Mouse (Mus musculus) MEL (cell line): ENCODE measurements around the gene Slc24a4. TPM values are rescaled to one million over a fixed set of nuclear protein-coding genes. Genes with fewer than 3 reads are reported as not detected.
"Not testable (repeated sequence)": the region's sequence is repeated elsewhere in the genome, so short reads cannot be mapped to it uniquely, and the experiment has no call there.

Source experiments
- DNase-seq: peaks from one replicate; pipeline ENCODE4 v3.0.0; 2011; ENCODE audit warnings: low read depth, low spot score
- H3K27ac ChIP-seq: 2 replicates; pipeline ENCODE4 v1.5.1; 2012; ENCODE audit warnings: low read depth, mild to moderate bottlenecking, control low read depth, low read length, moderate library complexity; ENCODE audit not compliant: control insufficient read depth
- H3K27me3 ChIP-seq, 2 experiments: fragments of 150-350 bp in 1 of 2; sonication (generic) in 1 of 2; 2 replicates each; pipeline ENCODE4 v1.6.1; 2012; ENCODE audit warnings: low read length in 2 of 2, mild to moderate bottlenecking in 2 of 2, improper control_type of control experiment in 1 of 2, moderate library complexity in 1 of 2; ENCODE audit not compliant: insufficient read depth in 2 of 2, control insufficient read depth in 1 of 2
- H3K36me3 ChIP-seq, 2 experiments: 2 replicates each; pipeline ENCODE4 v1.6.1; 2012 to 2014; ENCODE audit warnings: low read length in 2 of 2, improper control_type of control experiment in 1 of 2, inconsistent platforms in 1 of 2, mild to moderate bottlenecking in 1 of 2; ENCODE audit not compliant: insufficient read depth in 2 of 2, control insufficient read depth in 1 of 2
- H3K4me1 ChIP-seq, 2 experiments: fragments of 150-350 bp in 1 of 2; sonication (generic) in 1 of 2; 2 replicates each; pipeline ENCODE4 v1.6.1; 2012; ENCODE audit warnings: low read length in 2 of 2, improper control_type of control experiment in 1 of 2, mild to moderate bottlenecking in 1 of 2; ENCODE audit not compliant: insufficient read depth in 2 of 2, control insufficient read depth in 1 of 2
- H3K4me3 ChIP-seq, 2 experiments: fragments of 150-350 bp in 1 of 2; sonication (generic) in 1 of 2; 2 replicates each; pipeline ENCODE4 v1.5.1; 2012; ENCODE audit warnings: low read depth in 2 of 2, low read length in 2 of 2, mild to moderate bottlenecking in 2 of 2, moderate library complexity in 2 of 2, control low read depth in 1 of 2, improper control_type of control experiment in 1 of 2; ENCODE audit not compliant: control insufficient read depth in 1 of 2, insufficient read depth in 1 of 2
- H3K79me2 ChIP-seq: 2 replicates; pipeline ENCODE4 v1.6.1; 2012; ENCODE audit warnings: mild to moderate bottlenecking, low read length, moderate library complexity; ENCODE audit not compliant: control insufficient read depth, poor library complexity, insufficient read depth
- H3K9ac ChIP-seq: 2 replicates; pipeline ENCODE4 v1.6.1; 2012; ENCODE audit warnings: low read depth, mild to moderate bottlenecking, control low read depth, low read length, moderate library complexity; ENCODE audit not compliant: control insufficient read depth, poor library complexity, severe bottlenecking
- H3K9me3 ChIP-seq: fragments of 150-350 bp; sonication (generic); replicated peaks from 2 replicates; pipeline ENCODE4 v1.6.1; 2012; ENCODE audit warnings: mild to moderate bottlenecking, low read length, improper control_type of control experiment, moderate library complexity; ENCODE audit not compliant: insufficient read depth
- CHD1 ChIP-seq: IDR thresholded peaks from 2 replicates; pipeline ENCODE4 v1.6.1; 2012; ENCODE audit warnings: low read depth, mild to moderate bottlenecking, inconsistent platforms, low read length, improper control_type of control experiment
- CHD2 ChIP-seq: IDR thresholded peaks from 2 replicates; pipeline ENCODE4 v1.6.1; 2011; ENCODE audit warnings: low read length, improper control_type of control experiment
- CTCF ChIP-seq, 3 experiments: IDR thresholded peaks in 2 of 3; conservative IDR thresholded peaks in 1 of 3; 2 replicates each; pipeline ENCODE4 v1.5.1; 2011 to 2012; ENCODE audit warnings: low read length in 3 of 3, low read depth in 2 of 3, mild to moderate bottlenecking in 2 of 3, improper control_type of control experiment in 1 of 3, inconsistent platforms in 1 of 3, mixed read lengths in 1 of 3, moderate library complexity in 1 of 3; ENCODE audit not compliant: control insufficient read depth in 1 of 3, insufficient read depth in 1 of 3, poor library complexity in 1 of 3, severe bottlenecking in 1 of 3
- E2F4 ChIP-seq: IDR thresholded peaks from 2 replicates; pipeline ENCODE4 v1.6.1; 2011; ENCODE audit warnings: low read depth, low read length, improper control_type of control experiment, borderline replicate concordance
- ELF1 ChIP-seq: IDR thresholded peaks from 2 replicates; pipeline ENCODE4 v1.6.1; 2014; ENCODE audit warnings: low read depth, mild to moderate bottlenecking, inconsistent platforms, low read length, improper control_type of control experiment, moderate library complexity
- EP300 ChIP-seq, 2 experiments: IDR thresholded peaks; 2 replicates each; pipeline ENCODE4 v1.6.1; 2011; ENCODE audit warnings: improper control_type of control experiment in 2 of 2, low read length in 2 of 2, low read depth in 1 of 2, mild to moderate bottlenecking in 1 of 2
- ETS1 ChIP-seq: IDR thresholded peaks from 2 replicates; pipeline ENCODE4 v1.6.1; 2012; ENCODE audit warnings: low read depth, mild to moderate bottlenecking, inconsistent platforms, low read length, improper control_type of control experiment, moderate library complexity
- HCFC1 ChIP-seq: IDR thresholded peaks from 2 replicates; pipeline ENCODE4 v1.6.1; 2012; ENCODE audit warnings: low read depth, mild to moderate bottlenecking, inconsistent platforms, low read length, improper control_type of control experiment, moderate library complexity
- MYB ChIP-seq: IDR thresholded peaks from 2 replicates; pipeline ENCODE4 v1.6.1; 2011; ENCODE audit warnings: mild to moderate bottlenecking, low read depth, low read length, improper control_type of control experiment
- MYC ChIP-seq: IDR thresholded peaks from 2 replicates; pipeline ENCODE4 v1.6.1; 2011; ENCODE audit warnings: low read depth, mild to moderate bottlenecking, low read length, improper control_type of control experiment, moderate library complexity
- NRF1 ChIP-seq: IDR thresholded peaks from 2 replicates; pipeline ENCODE4 v1.6.1; 2014; ENCODE audit warnings: low read depth, mild to moderate bottlenecking, inconsistent platforms, low read length, improper control_type of control experiment, moderate library complexity; ENCODE audit not compliant: poor library complexity, insufficient read depth, severe bottlenecking
- TAL1 ChIP-seq: IDR thresholded peaks from 2 replicates; pipeline ENCODE4 v1.6.1; 2012; ENCODE audit warnings: mild to moderate bottlenecking, inconsistent platforms, low read length, moderate library complexity, mixed read lengths
- TBP ChIP-seq: IDR thresholded peaks from 2 replicates; pipeline ENCODE4 v1.8.0; 2011; ENCODE audit warnings: low read depth, low read length, improper control_type of control experiment
- UBTF ChIP-seq: IDR thresholded peaks from 2 replicates; pipeline ENCODE4 v1.6.1; 2012; ENCODE audit warnings: low read depth, mild to moderate bottlenecking, inconsistent platforms, low read length, improper control_type of control experiment, moderate library complexity, borderline replicate concordance; ENCODE audit not compliant: insufficient read depth
- USF1 ChIP-seq: IDR thresholded peaks from 2 replicates; pipeline ENCODE4 v1.6.1; 2014; ENCODE audit warnings: low read depth, mild to moderate bottlenecking, inconsistent platforms, low read length, improper control_type of control experiment, moderate library complexity
- USF2 ChIP-seq, 2 experiments: IDR thresholded peaks; 2 replicates each; pipeline ENCODE4 v1.6.1; 2011 to 2012; ENCODE audit warnings: improper control_type of control experiment in 2 of 2, low read length in 2 of 2, borderline replicate concordance in 1 of 2, inconsistent platforms in 1 of 2, low read depth in 1 of 2, mild to moderate bottlenecking in 1 of 2; ENCODE audit not compliant: insufficient read depth in 1 of 2
- ZKSCAN1 ChIP-seq: IDR thresholded peaks from 2 replicates; pipeline ENCODE4 v1.6.1; 2012; ENCODE audit warnings: low read depth, mild to moderate bottlenecking, inconsistent platforms, low read length, improper control_type of control experiment, moderate library complexity
- ZNF384 ChIP-seq: IDR thresholded peaks from 2 replicates; pipeline ENCODE4 v1.6.1; 2012; ENCODE audit warnings: low read depth, mild to moderate bottlenecking, inconsistent platforms, low read length, improper control_type of control experiment
- polyA plus RNA-seq, 2 experiments: library from polyadenylated mRNA; stranded (reverse) in 1 of 2; unstranded in 1 of 2; fragments of >175 nt in 1 of 2; fragments of >200 nt in 1 of 2; gene quantifications; 2 replicates each; pipeline versions ENCODE4 v1.2.1 to v1.2.4; 2012; ENCODE audit warnings: low replicate concordance in 2 of 2, low read depth in 1 of 2; ENCODE audit not compliant: insufficient read length in 2 of 2, insufficient read depth in 1 of 2, missing spikeins in 1 of 2
- total RNA-seq: library from RNA; depleted of rRNA; stranded (reverse); fragments of 300-350 nt; gene quantifications from 2 replicates; pipeline ENCODE4 v1.2.3, GENCODE M21; 2012

Slc24a4 gene
- total and polyA plus RNA-seq, 3 experiments: not detected

DNA sequence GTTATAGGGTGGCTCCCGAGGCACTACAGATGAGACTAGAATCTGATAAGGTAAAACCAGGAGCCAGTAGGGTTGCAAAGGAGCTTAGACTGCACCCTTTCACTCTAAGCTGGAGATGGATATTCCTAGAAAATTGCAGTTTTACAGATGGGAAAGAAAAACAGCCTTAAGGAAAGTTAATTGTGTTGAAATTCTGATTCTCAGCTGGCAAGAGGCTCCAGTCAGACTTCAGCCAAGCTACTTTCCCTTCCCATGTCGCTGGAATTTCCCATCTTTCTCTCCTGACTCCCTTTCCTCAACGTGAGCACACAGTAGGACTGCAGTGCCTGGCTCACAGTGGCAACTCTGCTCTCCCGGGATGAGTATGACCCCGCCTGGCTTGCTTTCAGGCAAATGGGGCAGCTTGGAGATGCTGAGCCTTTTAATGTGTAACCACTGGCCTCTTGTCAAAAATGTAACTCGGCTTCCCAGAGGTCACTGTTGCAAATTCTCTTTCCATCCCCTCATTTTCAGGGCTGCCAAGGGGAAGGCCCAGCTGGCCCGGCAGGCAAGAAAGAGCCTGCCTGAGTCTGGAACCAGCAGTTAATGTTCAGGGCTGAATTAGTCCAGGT lies 147.4 kb downstream of the Slc24a4 start:
- no peak overlapping the region for H3K27ac ChIP-seq
- no peak overlapping the region for H3K4me3 ChIP-seq
- peaks cover 0 to 12% of the 10 kb centered on the region in 2 experiments; a peak in 3 of 4 replicates for H3K27me3 ChIP-seq
- no peaks in the 10 kb centered on the region for H3K79me2 ChIP-seq
- no peaks in the 10 kb centered on the region for H3K9me3 ChIP-seq
- TF ChIP-seq CTCF (IDR thresholded peaks at IDR 0.05 in 2 of 3, conservative IDR thresholded peaks at IDR 0.05 in 1 of 3; ENCODE audit: control insufficient read depth in 1 of 3, insufficient read depth in 1 of 3, low read depth in 2 of 3, low read length in 3 of 3, poor library complexity in 1 of 3, severe bottlenecking in 1 of 3): no peak
- TF ChIP-seq EP300 (IDR thresholded peaks at IDR 0.05; ENCODE audit: low read depth in 1 of 2, low read length in 2 of 2): no peak
- no peak for TF ChIP-seq MYC
- TF ChIP-seq UBTF: no peak
- no peak for TF ChIP-seq NRF1
- no peak for TF ChIP-seq ZKSCAN1
- TF ChIP-seq ELF1: no peak
- TF ChIP-seq MYB: no peak
- TF ChIP-seq E2F4: no peak
- TF ChIP-seq CHD2: no peak
- TF ChIP-seq CHD1: no peak
- no peak for TF ChIP-seq ETS1
- TF ChIP-seq ZNF384: no peak
- TF ChIP-seq TAL1: no peak
- no peak for TF ChIP-seq TBP
- no peak for TF ChIP-seq HCFC1
- TF ChIP-seq USF1: no peak
- no peak for TF ChIP-seq USF2 (IDR thresholded peaks at IDR 0.05; ENCODE audit: borderline replicate concordance in 1 of 2, insufficient read depth in 1 of 2, low read depth in 1 of 2, low read length in 2 of 2)
- no peak for DNase-seq
- no peaks in the 10 kb centered on the region for H3K4me1 ChIP-seq
- H3K36me3 ChIP-seq: no peaks in the 10 kb centered on the region
- no peak overlapping the region for H3K9ac ChIP-seq

DNA sequence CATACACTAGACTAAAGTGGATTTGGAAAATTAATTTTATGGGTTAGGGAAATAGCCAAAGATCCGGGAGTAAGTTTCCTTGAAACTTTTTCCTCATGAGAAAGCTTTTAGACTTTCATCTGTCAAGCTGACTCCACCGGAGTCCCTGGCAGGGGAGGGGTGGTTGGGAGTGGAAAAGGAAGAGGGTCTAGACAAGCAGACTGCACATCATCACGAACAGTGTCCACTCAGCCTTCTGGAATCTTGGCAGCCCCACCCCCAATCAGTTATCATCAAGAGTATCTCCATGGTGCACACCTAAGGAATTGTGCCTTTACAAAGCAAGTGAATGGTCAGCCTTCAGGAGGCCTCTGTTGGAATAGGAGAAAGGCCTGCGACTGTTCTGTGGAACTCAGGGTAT lies 151.8 kb downstream of the Slc24a4 start:
- not testable (repeated sequence) for H3K27ac ChIP-seq, H3K36me3 ChIP-seq, H3K79me2 ChIP-seq, H3K9me3 ChIP-seq, DNase-seq, H3K4me3 ChIP-seq, H3K9ac ChIP-seq, H3K27me3 ChIP-seq, H3K4me1 ChIP-seq
